Mouse (Mus musculus): ENCODE data around the gene Trip11. TPM values are rescaled to one million over a fixed set of nuclear protein-coding genes. Genes with fewer than 3 reads are reported as not detected.
A peak's percentile ranks its signal among the peaks of the same experiment; 100 is the strongest.

Trip11 gene
- polyA plus RNA-seq, 1 experiment from 2014 or later, result 12.0 TPM

DNA sequence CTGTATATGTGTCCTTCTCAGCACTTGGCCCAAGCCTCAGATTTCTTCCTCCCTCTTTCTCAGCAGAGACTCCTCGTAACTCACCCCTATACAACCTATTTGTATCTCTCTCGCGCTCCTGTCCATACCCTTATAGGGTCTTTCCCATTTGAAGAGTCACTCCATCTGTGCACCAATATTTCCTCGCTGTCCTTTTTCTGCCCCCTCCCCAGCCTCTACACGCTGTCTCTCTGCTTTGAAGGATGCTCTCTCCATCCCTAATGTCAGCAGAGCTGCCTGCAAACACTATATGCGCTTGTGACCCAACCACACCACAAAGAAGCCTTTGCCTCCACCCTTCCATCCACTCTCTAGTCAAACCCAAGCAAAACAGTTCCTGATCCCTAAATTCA lies 80.0 kb downstream of the Trip11 start:
- WGBS (ENCODE audit: insufficient replicate concordance), result 87% methylated on average over 6 of the region's 6 CpGs
- peaks cover 33% of the 10 kb centered on the region for H3K36me3 ChIP-seq (replicated peaks; ENCODE audit: insufficient read depth, low read length)
- no peaks in the 10 kb centered on the region for H3K4me1 ChIP-seq (ENCODE audit: insufficient read depth)
- no peak overlapping the region for H3K27ac ChIP-seq (ENCODE audit: low read depth)
- DNase-seq (no peak), ATAC-seq (no peak)
- no peaks in the 10 kb centered on the region for H3K27me3 ChIP-seq (ENCODE audit: insufficient read depth, low read length)
- H3K9ac ChIP-seq (replicated peaks), result no peak overlapping the region
- no peaks in the 10 kb centered on the region for H3K9me3 ChIP-seq (ENCODE audit: low read length)
- no peak overlapping the region for H3K4me3 ChIP-seq (ENCODE audit: low read depth, low read length)
- no peak overlapping the region for H3K4me2 ChIP-seq (ENCODE audit: low read depth, low read length)
- TF ChIP-seq CTCF (IDR thresholded peaks at IDR 0.05; ENCODE audit: low read depth), result no peak
- no peak for TF ChIP-seq EP300 (IDR thresholded peaks at IDR 0.05; ENCODE audit: low read depth)

GRCm38 (mm10) chr12:101832179-101833114 lies 80.6 kb downstream of the Trip11 start:
- no peak for ATAC-seq
- H3K9me3 ChIP-seq (ENCODE audit: low read length), result no peaks in the 10 kb centered on the region
- no peaks in the 10 kb centered on the region for H3K27me3 ChIP-seq (ENCODE audit: insufficient read depth, low read length)
- H3K9ac ChIP-seq (replicated peaks), result no peak overlapping the region
- H3K36me3 ChIP-seq (replicated peaks; ENCODE audit: insufficient read depth, low read length), result peaks cover 27% of the 10 kb centered on the region
- no peak for DNase-seq
- H3K4me1 ChIP-seq (ENCODE audit: insufficient read depth), result no peaks in the 10 kb centered on the region
- H3K4me2 ChIP-seq (ENCODE audit: low read depth, low read length), result no peak overlapping the region
- TF ChIP-seq EP300 (IDR thresholded peaks at IDR 0.05; ENCODE audit: low read depth) (no peak), CTCF (IDR thresholded peaks at IDR 0.05; ENCODE audit: low read depth) (no peak)
- no peak overlapping the region for H3K27ac ChIP-seq (ENCODE audit: low read depth)
- WGBS (ENCODE audit: insufficient replicate concordance), result 55% methylated on average over 7 of the region's 7 CpGs
- no peak overlapping the region for H3K4me3 ChIP-seq (ENCODE audit: low read depth, low read length)

GRCm38 (mm10) chr12:101831221-101831620 lies 81.8 kb downstream of the Trip11 start:
- no peak overlapping the region for H3K4me3 ChIP-seq (ENCODE audit: low read depth, low read length)

GRCm38 (mm10) chr12:101823161-101823560 lies 89.9 kb downstream of the Trip11 start:
- H3K4me2 ChIP-seq (ENCODE audit: low read depth, low read length), result no peak overlapping the region
- H3K9ac ChIP-seq (replicated peaks), result no peak overlapping the region
- H3K27ac ChIP-seq (ENCODE audit: low read depth), result no peak overlapping the region
- TF ChIP-seq EP300 (IDR thresholded peaks at IDR 0.05; ENCODE audit: low read depth), result no peak
- no peak for TF ChIP-seq CTCF (IDR thresholded peaks at IDR 0.05; ENCODE audit: low read depth)
- peaks cover 13% of the 10 kb centered on the region; the same call in 1 of the 2 replicates for H3K27me3 ChIP-seq (ENCODE audit: insufficient read depth, low read length)
- H3K36me3 ChIP-seq (replicated peaks; ENCODE audit: insufficient read depth, low read length), result no peaks in the 10 kb centered on the region
- H3K4me1 ChIP-seq (ENCODE audit: insufficient read depth), result peaks cover 9% of the 10 kb centered on the region; the same call in 1 of the 2 replicates
- H3K9me3 ChIP-seq (ENCODE audit: low read length), result no peaks in the 10 kb centered on the region
- DNase-seq, result no peak
- ATAC-seq, result no peak
- WGBS (ENCODE audit: insufficient replicate concordance), result 82% methylated on average over 4 of the region's 4 CpGs
- no peak overlapping the region for H3K4me3 ChIP-seq (ENCODE audit: low read depth, low read length)

More at GRCm38 (mm10) chr12:101831221-101831620, 81.8 kb downstream of the Trip11 start:
- H3K27ac ChIP-seq (ENCODE audit: low read depth), result no peak overlapping the region
- H3K27me3 ChIP-seq (ENCODE audit: insufficient read depth, low read length), result no peaks in the 10 kb centered on the region
- no peak overlapping the region for H3K4me2 ChIP-seq (ENCODE audit: low read depth, low read length)
- 51% methylated on average over 4 of the region's 4 CpGs for WGBS (ENCODE audit: insufficient replicate concordance)
- DNase-seq (no peak), ATAC-seq (no peak)
- TF ChIP-seq CTCF (IDR thresholded peaks at IDR 0.05; ENCODE audit: low read depth) (no peak), EP300 (IDR thresholded peaks at IDR 0.05; ENCODE audit: low read depth) (no peak)
- H3K9ac ChIP-seq (replicated peaks), result no peak overlapping the region
- peaks cover 18% of the 10 kb centered on the region for H3K36me3 ChIP-seq (replicated peaks; ENCODE audit: insufficient read depth, low read length)
- no peaks in the 10 kb centered on the region for H3K9me3 ChIP-seq (ENCODE audit: low read length)
- no peaks in the 10 kb centered on the region for H3K4me1 ChIP-seq (ENCODE audit: insufficient read depth)

DNA sequence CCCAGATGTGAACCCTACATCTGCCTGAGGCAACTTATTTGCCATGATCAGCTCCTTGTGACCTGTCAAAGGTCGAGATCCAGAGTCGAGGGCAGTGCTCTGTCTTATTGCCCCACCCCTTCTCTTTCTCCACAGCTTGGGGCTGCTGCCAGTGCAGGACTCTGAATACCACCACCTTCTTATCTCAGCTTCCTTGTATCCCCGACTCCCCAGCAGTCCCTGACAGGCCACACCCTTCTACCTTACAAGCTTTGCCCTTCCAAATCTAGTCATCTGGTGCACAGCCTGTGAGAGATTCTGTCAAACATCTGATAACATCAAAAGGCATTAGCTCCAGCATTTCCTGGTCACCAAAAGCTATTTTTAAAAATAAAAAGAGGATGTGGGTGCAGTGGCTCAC lies 91.5 kb downstream of the Trip11 start:
- no peaks in the 10 kb centered on the region for H3K9me3 ChIP-seq (ENCODE audit: low read length)
- H3K36me3 ChIP-seq (replicated peaks; ENCODE audit: insufficient read depth, low read length), result no peaks in the 10 kb centered on the region
- H3K9ac ChIP-seq (replicated peaks), result no peak overlapping the region
- H3K4me1 ChIP-seq (ENCODE audit: insufficient read depth), result peaks cover 9% of the 10 kb centered on the region; the same call in 1 of the 2 replicates
- WGBS (ENCODE audit: insufficient replicate concordance), result 15% methylated on average over 3 of the region's 3 CpGs
- ATAC-seq (no peak), DNase-seq (no peak)
- H3K27me3 ChIP-seq (ENCODE audit: insufficient read depth, low read length), result peaks cover 15% of the 10 kb centered on the region; the same call in 1 of the 2 replicates
- TF ChIP-seq EP300 (IDR thresholded peaks at IDR 0.05; ENCODE audit: low read depth), result no peak
- no peak for TF ChIP-seq CTCF (IDR thresholded peaks at IDR 0.05; ENCODE audit: low read depth)
- H3K27ac ChIP-seq (ENCODE audit: low read depth), result no peak overlapping the region
- no peak overlapping the region for H3K4me3 ChIP-seq (ENCODE audit: low read depth, low read length)
- no peak overlapping the region for H3K4me2 ChIP-seq (ENCODE audit: low read depth, low read length)

DNA sequence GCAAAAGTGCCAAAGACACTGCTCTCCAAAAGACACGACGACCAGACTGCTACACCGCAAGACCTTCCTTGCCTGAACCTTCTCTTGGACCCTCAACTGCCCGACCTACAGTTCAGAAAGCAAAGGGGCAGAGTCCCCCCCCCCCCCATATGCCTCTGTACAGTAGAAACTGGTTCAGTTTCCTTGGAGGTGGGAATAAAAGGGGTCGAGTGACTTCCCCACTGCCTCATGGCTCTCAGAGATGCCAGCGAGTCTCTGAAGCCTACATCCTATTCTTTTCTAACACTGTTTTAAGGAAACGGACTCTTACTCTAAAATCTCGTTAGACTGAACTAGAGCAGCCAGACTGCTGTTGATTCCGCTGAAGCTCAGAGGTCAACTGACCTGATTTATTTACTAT lies 93.5 kb downstream of the Trip11 start:
- H3K4me2 ChIP-seq (ENCODE audit: low read depth, low read length), result peak overlapping the region; percentile 80
- no peak overlapping the region for H3K27ac ChIP-seq (ENCODE audit: low read depth)
- DNase-seq (no peak), ATAC-seq (no peak)
- WGBS (ENCODE audit: insufficient replicate concordance), result 26% methylated on average over 9 of the region's 9 CpGs
- TF ChIP-seq CTCF (IDR thresholded peaks at IDR 0.05; ENCODE audit: low read depth), result no peak
- TF ChIP-seq EP300 (IDR thresholded peaks at IDR 0.05; ENCODE audit: low read depth), result no peak
- H3K27me3 ChIP-seq (ENCODE audit: insufficient read depth, low read length), result peaks cover 15% of the 10 kb centered on the region; the same call in 1 of the 2 replicates
- no peaks in the 10 kb centered on the region for H3K9me3 ChIP-seq (ENCODE audit: low read length)
- H3K4me3 ChIP-seq (ENCODE audit: low read depth, low read length), result peak overlapping the region; percentile 48
- no peaks in the 10 kb centered on the region for H3K36me3 ChIP-seq (replicated peaks; ENCODE audit: insufficient read depth, low read length)
- peaks cover 9% of the 10 kb centered on the region; the same call in 1 of the 2 replicates for H3K4me1 ChIP-seq (ENCODE audit: insufficient read depth)
- H3K9ac ChIP-seq (replicated peaks), result no peak overlapping the region; the same call in 1 of the 2 replicates

All from liver, postnatal 0 days (tissue).